Mouse (Mus musculus) splenic B cell, adult 2 months (primary cell): ENCODE results near the gene Sppl3.
A peak's percentile ranks its signal among the peaks of the same experiment; 100 is the strongest.

Source experiments
- DNase-seq: peaks from one replicate; pipeline ENCODE4 v3.0.0-alpha.2; 2011; ENCODE audit warnings: low read depth, low spot score
- H3K27me3 ChIP-seq: 2 replicates; pipeline ENCODE4 v1.6.1; 2012; ENCODE audit warnings: mild to moderate bottlenecking, low read length, moderate library complexity, mixed read lengths; ENCODE audit not compliant: control insufficient read depth, poor library complexity, insufficient read depth, severe bottlenecking
- H3K36me3 ChIP-seq: 2 replicates; pipeline ENCODE4 v1.6.1; 2012; ENCODE audit warnings: mild to moderate bottlenecking, low read length, moderate library complexity, mixed read lengths; ENCODE audit not compliant: control insufficient read depth, poor library complexity, insufficient read depth, severe bottlenecking

Sppl3 gene

GRCm38 (mm10) chr5:115126578-115127312 lies 115.8 kb downstream of the Sppl3 start:
- peak; percentile 43 for DNase-seq
- H3K27me3 ChIP-seq = no peaks in the 10 kb centered on the region
- H3K36me3 ChIP-seq = peaks cover 10% of the 10 kb centered on the region

DNA sequence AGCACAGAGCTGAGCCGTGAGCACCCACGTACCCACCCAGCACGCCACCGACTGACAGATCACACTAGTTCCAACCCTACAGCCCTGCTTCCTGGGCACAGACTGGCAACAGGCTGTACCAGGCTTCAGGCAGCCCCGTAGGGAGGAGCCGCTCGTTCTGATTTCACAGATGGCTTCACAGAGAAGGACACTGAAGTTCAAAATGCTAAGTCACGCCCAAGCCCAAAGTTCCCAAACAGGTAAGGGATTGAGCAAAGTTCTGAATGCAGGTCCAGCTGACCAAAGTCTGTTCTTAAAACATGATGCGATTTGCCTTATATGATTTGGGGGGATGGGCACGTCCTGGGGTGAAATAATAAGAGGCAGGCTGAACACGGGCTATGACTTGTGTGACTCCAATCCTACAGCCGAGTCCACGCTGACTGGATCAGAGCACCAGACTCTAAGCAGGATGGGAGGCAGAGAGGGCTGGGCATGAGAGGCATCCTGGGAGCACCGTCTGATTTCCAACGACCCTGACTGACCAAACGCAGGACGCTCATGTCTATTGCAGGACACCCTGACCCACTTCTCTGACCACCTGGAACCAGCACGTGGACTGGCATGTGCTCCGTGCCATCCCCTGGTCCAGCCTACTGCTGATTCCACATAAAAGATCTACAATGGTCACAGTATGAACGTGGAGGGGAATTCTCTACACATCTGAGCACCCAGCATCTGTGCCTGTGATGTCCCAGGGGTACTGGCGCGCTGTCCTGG lies 116.7 kb downstream of the Sppl3 start:
- Histone ChIP-seq H3K36me3 (peaks cover 10% of the 10 kb centered on the region), H3K27me3 (no peaks in the 10 kb centered on the region)
- no peak for DNase-seq

DNA sequence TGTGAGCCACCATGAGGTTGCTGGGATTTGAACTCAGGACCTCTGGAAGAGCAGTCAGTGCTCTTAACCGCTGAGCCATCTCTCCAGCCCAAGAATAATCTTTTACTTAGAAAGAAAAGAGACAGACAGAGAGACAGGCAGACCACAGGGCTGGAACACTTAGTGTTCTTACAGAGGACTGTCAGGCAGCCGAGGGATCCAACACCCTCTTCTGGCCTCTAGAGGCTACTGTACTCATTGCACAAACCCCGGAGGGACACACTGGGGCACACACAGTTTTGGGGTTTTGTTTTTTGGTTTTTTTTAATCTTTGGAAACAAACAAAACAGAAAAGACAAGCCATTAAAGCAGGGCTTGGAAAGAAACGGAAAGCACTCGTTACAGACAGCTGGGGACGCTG lies 118.4 kb downstream of the Sppl3 start:
- Histone ChIP-seq H3K36me3 (peaks cover 9% of the 10 kb centered on the region), H3K27me3 (no peaks in the 10 kb centered on the region)
- DNase-seq = no peak

DNA sequence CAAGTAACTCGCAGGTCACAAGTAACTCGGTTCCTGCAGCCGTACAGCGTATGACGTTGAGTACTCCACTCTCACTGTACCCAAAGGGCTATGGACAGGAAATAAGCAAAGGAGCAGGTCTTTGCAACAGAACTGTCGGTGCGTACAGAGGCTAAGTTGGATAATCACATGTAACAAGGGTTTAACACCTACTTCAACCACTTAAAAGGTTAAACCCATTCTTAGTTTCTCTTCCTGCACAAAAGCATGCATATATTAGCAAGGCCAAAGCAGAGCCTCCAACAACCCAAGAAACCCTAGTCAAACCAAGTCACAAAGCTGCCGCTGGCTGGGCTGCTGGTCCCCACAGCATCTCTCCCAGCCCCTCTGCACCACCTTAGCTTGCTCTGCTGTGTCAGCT lies 121.5 kb downstream of the Sppl3 start:
- peak; percentile 53 for DNase-seq
- Histone ChIP-seq H3K36me3 (peaks cover 2% of the 10 kb centered on the region), H3K27me3 (no peaks in the 10 kb centered on the region)

DNA sequence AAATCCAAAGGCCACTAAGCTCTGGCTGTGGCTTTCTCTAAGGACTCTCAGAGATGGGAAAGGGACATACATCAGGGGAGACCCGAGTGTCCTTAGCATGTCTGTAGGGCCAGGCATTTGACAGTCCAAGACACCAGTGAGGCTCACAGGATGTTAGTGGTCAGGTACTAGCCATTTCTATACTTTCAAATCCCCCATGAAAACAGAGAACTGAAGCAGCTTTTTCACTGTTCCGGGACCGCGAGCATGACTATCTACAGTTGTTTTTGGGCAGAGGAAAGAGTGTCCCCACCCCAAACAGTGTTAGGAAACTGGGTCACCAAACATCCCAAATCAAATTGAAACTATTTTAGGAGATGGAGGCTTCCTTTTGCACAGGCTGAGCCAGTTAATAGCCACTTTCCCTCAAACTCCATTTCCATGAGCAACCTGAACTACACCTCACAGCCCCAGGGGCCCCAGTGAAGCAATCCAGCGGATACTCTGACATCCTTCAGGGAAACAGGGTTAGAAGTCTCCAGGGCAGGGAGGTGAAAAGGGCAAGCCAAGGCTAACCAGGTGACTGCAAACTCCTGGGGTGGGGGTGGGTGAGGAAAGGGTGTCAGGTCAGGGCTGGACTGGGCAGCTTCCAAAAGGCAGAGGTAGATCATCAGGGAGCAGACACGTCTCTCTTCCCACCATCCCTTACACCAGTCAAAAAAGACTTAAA lies 122.6 kb downstream of the Sppl3 start:
- peak; percentile 41 for DNase-seq
- Histone ChIP-seq H3K36me3 (no peaks in the 10 kb centered on the region), H3K27me3 (no peaks in the 10 kb centered on the region)

DNA sequence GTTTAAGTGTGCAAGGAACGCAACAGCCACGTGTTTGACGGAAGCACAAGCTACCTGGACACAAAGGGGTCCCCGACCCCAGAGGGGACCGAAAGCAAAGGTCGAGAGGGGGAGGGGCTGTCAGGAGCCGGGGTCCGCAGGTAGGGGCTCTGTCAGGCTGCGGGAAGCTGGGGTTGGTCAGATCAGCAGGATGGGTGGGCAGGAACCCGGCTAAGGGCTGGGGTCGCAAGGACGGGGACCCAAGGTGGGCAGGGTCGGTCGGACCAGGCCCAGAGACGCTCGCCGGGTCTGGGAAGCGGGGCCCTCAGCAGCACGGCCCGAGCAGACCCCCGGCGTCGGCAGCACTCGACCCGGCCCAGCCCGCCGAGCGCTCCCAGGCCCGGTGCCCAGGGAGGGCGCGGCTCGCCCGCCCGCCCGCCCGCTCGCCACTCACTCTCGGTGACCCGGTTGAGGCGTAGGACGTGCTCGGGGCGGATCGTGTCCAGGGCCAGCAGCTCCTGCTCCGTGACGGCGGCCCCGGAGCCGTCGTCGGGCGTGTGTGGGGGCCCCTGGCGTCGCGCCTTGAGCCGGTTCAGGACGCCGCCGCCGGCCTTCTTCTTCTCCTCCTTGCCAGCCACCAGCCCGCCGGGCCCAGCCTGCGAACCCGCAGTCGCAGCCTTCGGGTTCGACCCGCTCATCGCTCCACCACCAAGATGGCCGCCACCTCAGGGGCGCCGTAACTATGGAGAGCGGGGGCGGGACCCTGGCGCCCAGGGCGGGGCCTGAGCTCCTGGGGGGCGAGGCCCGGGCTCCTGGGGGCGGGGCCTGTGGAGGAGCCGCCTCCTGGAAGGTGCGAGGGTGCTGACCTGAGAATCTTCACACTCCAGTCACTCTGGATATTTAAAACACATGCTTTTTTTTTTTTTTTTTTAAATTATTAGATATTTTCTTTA lies 123.6 kb downstream of the Sppl3 start, which contains the start of gene Unc119b:
Unc119b (minus strand) TSS at position 742 of the 932 bp plus-strand sequence.
- DNase-seq = peak; percentile 91
- Histone ChIP-seq H3K36me3 (no peaks in the 10 kb centered on the region), H3K27me3 (no peaks in the 10 kb centered on the region)

- no peak for DNase-seq
- Histone ChIP-seq H3K27me3 (no peaks in the 10 kb centered on the region), H3K36me3 (no peaks in the 10 kb centered on the region)
Measured at GRCm38 (mm10) chr5:115139124-115139523, 128.2 kb downstream of the Sppl3 start.

DNA sequence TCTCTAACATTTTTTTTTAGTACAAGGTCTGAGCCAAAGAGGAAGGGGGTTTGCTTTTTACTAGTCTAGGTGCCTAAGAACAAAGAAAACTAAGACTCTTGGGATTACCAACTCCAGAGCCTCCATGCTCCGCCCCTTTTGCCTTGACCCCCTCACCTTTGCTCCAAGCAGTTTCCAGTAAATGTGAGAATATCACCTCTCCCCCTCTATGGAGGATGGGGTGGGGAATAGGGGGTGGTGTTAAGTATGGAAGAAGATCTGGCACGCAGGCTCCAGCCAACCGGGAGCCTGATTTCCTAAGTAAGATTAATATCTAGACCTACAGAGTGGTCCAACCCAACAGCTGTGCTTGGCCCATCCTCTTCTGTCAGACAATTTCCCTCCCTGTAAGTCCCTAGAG lies 129.8 kb downstream of the Sppl3 start:
- DNase-seq = no peak
- Histone ChIP-seq H3K36me3 (no peaks in the 10 kb centered on the region), H3K27me3 (no peaks in the 10 kb centered on the region)

- DNase-seq = no peak
- Histone ChIP-seq H3K27me3 (no peaks in the 10 kb centered on the region), H3K36me3 (no peaks in the 10 kb centered on the region; the same call in 1 of the 2 replicates)
Measured at GRCm38 (mm10) chr5:115142166-115142697, 131.3 kb downstream of the Sppl3 start.

DNA sequence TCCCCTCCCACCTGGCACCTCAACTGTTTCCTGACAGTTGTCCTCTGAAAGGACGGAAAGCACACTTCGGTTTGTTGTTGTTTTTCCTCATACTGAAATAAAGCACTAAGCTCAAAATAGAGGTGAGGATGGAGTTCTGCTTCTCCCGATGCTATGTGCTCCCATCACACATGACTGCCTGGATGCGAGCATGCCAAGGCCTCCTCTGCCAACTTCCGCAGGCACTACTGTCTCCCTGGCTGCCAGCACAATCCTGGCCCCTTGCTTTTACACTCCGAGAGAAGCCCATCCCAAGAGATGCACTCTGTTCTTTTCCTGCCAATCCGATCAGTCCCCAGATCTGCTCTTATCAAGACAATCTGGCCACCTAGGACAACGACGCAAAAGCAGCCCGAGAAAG lies 132.6 kb downstream of the Sppl3 start:
- H3K27me3 ChIP-seq = no peaks in the 10 kb centered on the region
- DNase-seq = no peak
- peaks cover under 1% of the 10 kb centered on the region; the same call in 1 of the 2 replicates for H3K36me3 ChIP-seq

DNA sequence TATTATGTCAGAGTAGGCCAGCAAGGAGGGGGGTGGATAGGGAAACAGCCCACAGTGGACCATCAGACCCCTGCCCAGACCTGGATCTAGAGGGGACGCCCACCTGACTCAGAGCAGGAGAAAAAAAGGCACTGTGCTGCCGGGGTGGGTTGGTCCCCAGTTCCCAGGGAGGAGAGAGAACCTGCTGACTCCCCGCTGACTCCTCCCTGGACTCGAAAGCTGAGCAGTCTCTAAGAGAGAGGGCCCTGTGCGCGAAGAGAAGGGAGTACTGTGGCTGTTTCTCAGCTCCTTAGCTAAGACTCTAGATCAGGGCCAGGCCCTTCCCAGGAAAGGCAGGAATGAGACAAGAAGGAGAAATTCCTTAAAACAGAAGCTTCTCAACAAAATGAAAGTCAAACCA lies 133.5 kb downstream of the Sppl3 start:
- no peak for DNase-seq
- H3K36me3 ChIP-seq = peaks cover 5% of the 10 kb centered on the region
- no peaks in the 10 kb centered on the region for H3K27me3 ChIP-seq

DNA sequence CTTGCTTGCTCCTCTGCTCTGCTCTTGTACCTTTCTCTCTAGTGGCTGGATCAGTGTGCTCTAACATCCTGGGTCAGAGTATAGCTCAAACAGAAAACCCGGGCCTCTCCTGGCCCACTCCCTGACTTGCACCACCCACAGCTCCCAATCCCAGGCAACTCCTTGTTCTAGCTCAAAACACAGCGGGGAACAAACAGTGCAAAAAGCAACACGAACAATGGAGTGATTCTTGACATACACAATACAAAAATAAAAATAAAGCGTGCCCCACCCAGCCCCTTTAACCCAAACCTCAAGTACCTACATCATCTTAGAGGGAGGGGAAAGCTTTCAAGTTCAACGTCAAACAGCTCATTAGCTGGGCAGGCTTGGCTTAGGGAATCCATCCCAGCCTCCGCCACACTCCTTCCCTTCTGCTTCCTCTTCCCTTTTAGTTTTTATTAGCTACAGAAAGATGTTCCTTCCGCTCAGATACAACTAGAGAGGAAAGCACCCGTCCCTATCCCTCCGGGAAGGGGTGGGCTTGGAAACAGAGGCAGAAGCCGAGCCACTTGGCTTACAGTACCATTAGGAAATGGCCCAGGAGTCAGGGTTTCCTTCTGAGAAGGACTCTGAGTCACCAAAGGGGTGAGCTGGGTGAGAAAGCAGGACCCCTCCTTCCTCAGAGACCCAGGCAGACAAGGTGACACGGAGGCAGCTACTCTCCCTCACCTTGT lies 134.5 kb downstream of the Sppl3 start:
- DNase-seq = no peak
- Histone ChIP-seq H3K27me3 (no peaks in the 10 kb centered on the region), H3K36me3 (peaks cover 7% of the 10 kb centered on the region)

DNA sequence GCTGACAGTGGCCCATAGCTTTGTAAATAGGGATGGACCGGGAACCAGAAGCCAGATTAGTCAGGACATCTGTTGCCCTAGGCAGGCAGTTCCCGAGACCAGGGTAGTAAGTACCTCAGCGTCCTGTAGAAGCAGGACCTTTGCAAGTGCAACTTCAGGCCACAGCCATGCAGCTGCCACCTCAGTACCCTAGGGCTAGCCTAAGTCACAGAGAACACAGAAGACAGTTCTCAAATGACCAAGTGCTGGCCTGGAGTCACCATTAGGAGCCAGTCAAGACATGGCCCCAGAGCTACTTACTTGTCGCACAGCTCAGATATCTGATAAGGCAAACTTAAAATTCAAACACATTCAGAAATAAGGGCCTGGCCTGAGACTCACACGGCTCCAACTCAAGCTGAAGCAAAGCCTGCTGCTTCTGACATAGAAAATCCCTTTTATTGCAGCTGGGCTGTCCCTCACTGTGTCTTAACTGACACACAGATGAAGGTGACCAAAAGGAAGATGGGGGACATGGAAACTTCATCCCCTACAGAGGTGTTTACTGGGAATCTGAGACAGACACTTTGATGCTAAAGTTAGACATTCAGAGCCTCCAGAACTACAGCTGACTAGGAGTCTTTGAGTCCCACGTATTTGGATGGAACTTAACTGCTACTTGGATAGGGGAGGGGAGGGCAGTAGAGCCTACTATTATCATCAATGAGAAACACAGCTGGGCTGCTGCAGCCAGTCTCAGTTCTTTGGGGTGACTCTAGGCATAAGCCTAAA lies 135.2 kb downstream of the Sppl3 start:
- no peaks in the 10 kb centered on the region for H3K27me3 ChIP-seq
- no peak for DNase-seq
- peaks cover 12% of the 10 kb centered on the region for H3K36me3 ChIP-seq
